Mouse (Mus musculus) testis, adult 2 months (tissue): ENCODE measurements at regions not wholly inside any gene's neighbourhood (a gene's known extent, or its start where the extent isn't known, plus 50 kb on each side); places are given as distances from the start of the nearest gene placed in this dataset.

ENCODE experiments used
- CTCF ChIP-seq: fragments of 200-500 bp; IDR thresholded peaks from 2 replicates; pipeline ENCODE4 v1.5.1; 2012; ENCODE audit warnings: low read depth, mild to moderate bottlenecking, inconsistent platforms, low read length, moderate library complexity; ENCODE audit not compliant: control insufficient read depth, insufficient read depth, insufficient replicate concordance
- POLR2A ChIP-seq: fragments of 200-500 bp; IDR thresholded peaks from 2 replicates; pipeline ENCODE4 v1.6.1; 2012; ENCODE audit warnings: low read depth, mild to moderate bottlenecking, inconsistent platforms, low read length, moderate library complexity; ENCODE audit not compliant: control insufficient read depth

GRCm38 (mm10) chr11:71447841-71448745, 217.6 kb upstream of the Nlrp1b start:
- TF ChIP-seq CTCF (no peak), POLR2A (no peak)
